Mouse (Mus musculus): ENCODE data around the gene Hivep2. TPM values are rescaled to one million over a fixed set of nuclear protein-coding genes. Genes with fewer than 3 reads are reported as not detected.

Hivep2 gene
- polyA plus RNA-seq, 1 experiment from 2014 or later: 6.5 TPM

- no peak overlapping the region for H3K27ac ChIP-seq
- no peak overlapping the region for H3K9ac ChIP-seq
- H3K9me3 ChIP-seq (replicated peaks): no peaks in the 10 kb centered on the region
- H3K27me3 ChIP-seq: no peaks in the 10 kb centered on the region
- no peak overlapping the region for H3K4me3 ChIP-seq
- 0 out of 2 replicates have a peak, but pooled peaks cover 4% of the 10 kb centered on the region for H3K4me1 ChIP-seq
- 53% methylated on average over 4 of the region's 4 CpGs for WGBS
- peak; percentile 56 for ATAC-seq (ENCODE audit: low FRiP score)
- no peaks in the 10 kb centered on the region for H3K36me3 ChIP-seq
- no peak overlapping the region for H3K4me2 ChIP-seq (replicated peaks)
These were observed 39.1 kb downstream of the Hivep2 start for GRCm38 (mm10) chr10:14004769-14005517.

GRCm38 (mm10) chr10:14009721-14010120 is 43.8 kb downstream of the Hivep2 start:
- ATAC-seq (ENCODE audit: low FRiP score): no peak

GRCm38 (mm10) chr10:14016287-14016970 is 50.6 kb downstream of the Hivep2 start:
- Histone ChIP-seq H3K4me2 (replicated peaks) (no peak overlapping the region), H3K4me1 (peaks cover 19% of the 10 kb centered on the region), H3K36me3 (no peaks in the 10 kb centered on the region), H3K9me3 (replicated peaks) (no peaks in the 10 kb centered on the region), H3K27me3 (no peaks in the 10 kb centered on the region), H3K4me3 (no peak overlapping the region), H3K27ac (no peak overlapping the region), H3K9ac (no peak overlapping the region)
- ATAC-seq (ENCODE audit: low FRiP score): no peak
- 52% methylated on average over 13 of the region's 13 CpGs for WGBS

More at GRCm38 (mm10) chr10:14009721-14010120, 43.8 kb downstream of the Hivep2 start:
- Histone ChIP-seq H3K27ac (no peak overlapping the region), H3K9ac (no peak overlapping the region), H3K4me2 (replicated peaks) (no peak overlapping the region), H3K27me3 (no peaks in the 10 kb centered on the region), H3K9me3 (replicated peaks) (no peaks in the 10 kb centered on the region), H3K36me3 (no peaks in the 10 kb centered on the region), H3K4me3 (no peak overlapping the region), H3K4me1 (0 out of 2 replicates have a peak, but pooled peaks cover 4% of the 10 kb centered on the region)
- WGBS: 87% methylated on average over 2 of the region's 2 CpGs

GRCm38 (mm10) chr10:14017338-14017737 is 51.5 kb downstream of the Hivep2 start:
- 56% methylated on average over 2 of the region's 2 CpGs for WGBS
- ATAC-seq (ENCODE audit: low FRiP score): no peak

GRCm38 (mm10) chr10:14017822-14018364 is 52.0 kb downstream of the Hivep2 start:
- no peaks in the 10 kb centered on the region for H3K9me3 ChIP-seq (replicated peaks)
- peaks cover 19% of the 10 kb centered on the region for H3K4me1 ChIP-seq
- H3K27ac ChIP-seq: peak overlapping the region; percentile 40; the same call in 1 of the 2 replicates
- peak overlapping the region; percentile 32; the same call in 1 of the 2 replicates for H3K9ac ChIP-seq
- peak; percentile 55 for ATAC-seq (ENCODE audit: low FRiP score)
- peak overlapping the region; percentile 36 for H3K4me2 ChIP-seq (replicated peaks)
- no peaks in the 10 kb centered on the region for H3K27me3 ChIP-seq
- no peaks in the 10 kb centered on the region for H3K36me3 ChIP-seq
- peak overlapping the region; percentile 16 for H3K4me3 ChIP-seq
- WGBS: 1% methylated on average over 12 of the region's 12 CpGs

More at GRCm38 (mm10) chr10:14017338-14017737, 51.5 kb downstream of the Hivep2 start:
- Histone ChIP-seq H3K4me2 (replicated peaks) (no peak overlapping the region), H3K36me3 (no peaks in the 10 kb centered on the region), H3K4me3 (no peak overlapping the region), H3K9ac (no peak overlapping the region), H3K27ac (no peak overlapping the region), H3K9me3 (replicated peaks) (no peaks in the 10 kb centered on the region), H3K4me1 (peaks cover 19% of the 10 kb centered on the region), H3K27me3 (no peaks in the 10 kb centered on the region)

GRCm38 (mm10) chr10:14018672-14019071 is 52.8 kb downstream of the Hivep2 start:
- H3K4me3 ChIP-seq: no peak overlapping the region
- no peaks in the 10 kb centered on the region for H3K27me3 ChIP-seq
- no peaks in the 10 kb centered on the region for H3K9me3 ChIP-seq (replicated peaks)
- peaks cover 19% of the 10 kb centered on the region for H3K4me1 ChIP-seq
- H3K9ac ChIP-seq: no peak overlapping the region
- WGBS: 39% methylated on average over 7 of the region's 7 CpGs
- ATAC-seq (ENCODE audit: low FRiP score): no peak
- H3K4me2 ChIP-seq (replicated peaks): peak overlapping the region; percentile 36
- no peak overlapping the region for H3K27ac ChIP-seq
- H3K36me3 ChIP-seq: no peaks in the 10 kb centered on the region

- Histone ChIP-seq H3K27me3 (no peaks in the 10 kb centered on the region), H3K27ac (no peak overlapping the region), H3K9ac (no peak overlapping the region), H3K36me3 (no peaks in the 10 kb centered on the region), H3K4me1 (peaks cover 19% of the 10 kb centered on the region), H3K9me3 (replicated peaks) (no peaks in the 10 kb centered on the region), H3K4me3 (no peak overlapping the region), H3K4me2 (replicated peaks) (no peak overlapping the region)
- no peak for ATAC-seq (ENCODE audit: low FRiP score)
- 63% methylated on average over 3 of the region's 3 CpGs for WGBS
These were observed 53.3 kb downstream of the Hivep2 start for GRCm38 (mm10) chr10:14019198-14019597.

GRCm38 (mm10) chr10:14020253-14020652 is 54.4 kb downstream of the Hivep2 start:
- Histone ChIP-seq H3K27ac (no peak overlapping the region), H3K9me3 (replicated peaks) (no peaks in the 10 kb centered on the region), H3K4me3 (no peak overlapping the region), H3K36me3 (no peaks in the 10 kb centered on the region), H3K27me3 (no peaks in the 10 kb centered on the region), H3K4me2 (replicated peaks) (no peak overlapping the region), H3K4me1 (peaks cover 19% of the 10 kb centered on the region), H3K9ac (no peak overlapping the region)
- WGBS: 56% methylated on average over 7 of the region's 7 CpGs
- no peak for ATAC-seq (ENCODE audit: low FRiP score)

- Histone ChIP-seq H3K4me2 (replicated peaks) (no peak overlapping the region), H3K9ac (no peak overlapping the region), H3K4me3 (no peak overlapping the region), H3K27me3 (no peaks in the 10 kb centered on the region), H3K4me1 (peaks cover 4% of the 10 kb centered on the region), H3K9me3 (replicated peaks) (no peaks in the 10 kb centered on the region), H3K36me3 (no peaks in the 10 kb centered on the region), H3K27ac (no peak overlapping the region)
- ATAC-seq (ENCODE audit: low FRiP score): no peak
- WGBS: 92% methylated on average over 7 of the region's 7 CpGs
These were observed 59.1 kb downstream of the Hivep2 start for GRCm38 (mm10) chr10:14024971-14025370.

GRCm38 (mm10) chr10:14027751-14028150 is 61.9 kb downstream of the Hivep2 start:
- whole genome bisulfite sequencing: 61% methylated on average over 1 of the region's 1 CpGs
- Histone ChIP-seq H3K4me2 (replicated peaks) (no peak overlapping the region), H3K9me3 (replicated peaks) (no peaks in the 10 kb centered on the region), H3K4me1 (no peaks in the 10 kb centered on the region), H3K27ac (no peak overlapping the region), H3K36me3 (no peaks in the 10 kb centered on the region), H3K27me3 (no peaks in the 10 kb centered on the region), H3K4me3 (no peak overlapping the region), H3K9ac (no peak overlapping the region)
- no peak for ATAC-seq (ENCODE audit: low FRiP score)

- WGBS: 97% methylated on average over 7 of the region's 7 CpGs
- H3K4me2 ChIP-seq (replicated peaks): no peak overlapping the region
- H3K4me3 ChIP-seq: no peak overlapping the region
- H3K9ac ChIP-seq: no peak overlapping the region
- H3K4me1 ChIP-seq: no peaks in the 10 kb centered on the region
- ATAC-seq (ENCODE audit: low FRiP score): no peak
- H3K36me3 ChIP-seq: no peaks in the 10 kb centered on the region
- H3K27ac ChIP-seq: no peak overlapping the region
- H3K27me3 ChIP-seq: no peaks in the 10 kb centered on the region
- no peaks in the 10 kb centered on the region for H3K9me3 ChIP-seq (replicated peaks)
These were observed 63.1 kb downstream of the Hivep2 start for GRCm38 (mm10) chr10:14028956-14029355.

- H3K36me3 ChIP-seq: no peaks in the 10 kb centered on the region
- H3K9ac ChIP-seq: no peak overlapping the region
- no peak overlapping the region for H3K27ac ChIP-seq
- H3K27me3 ChIP-seq: no peaks in the 10 kb centered on the region
- no peak overlapping the region for H3K4me3 ChIP-seq
- no peak for ATAC-seq (ENCODE audit: low FRiP score)
- no peaks in the 10 kb centered on the region for H3K4me1 ChIP-seq
- 89% methylated on average over 14 of the region's 14 CpGs for WGBS
- H3K9me3 ChIP-seq (replicated peaks): no peaks in the 10 kb centered on the region
- H3K4me2 ChIP-seq (replicated peaks): no peak overlapping the region
These were observed 64.7 kb downstream of the Hivep2 start for GRCm38 (mm10) chr10:14030458-14031035.
